Mouse (Mus musculus) small intestine, adult 2 months (tissue): ENCODE results near the gene Abhd17b. TPM values are rescaled to one million over a fixed set of nuclear protein-coding genes. Genes with fewer than 3 reads are reported as not detected.
"Not testable (repeated sequence)": the region's sequence is repeated elsewhere in the genome, so short reads cannot be mapped to it uniquely, and the experiment has no call there.

ENCODE experiments used
- H3K27ac ChIP-seq: fragments of 200-500 bp; 2 replicates; pipeline ENCODE4 v1.5.1; 2012; ENCODE audit warnings: low read depth, low read length, control low read depth, inconsistent platforms; ENCODE audit not compliant: insufficient read depth
- H3K27me3 ChIP-seq: fragments of 200-500 bp; 2 replicates; pipeline ENCODE4 v1.6.1; 2012; ENCODE audit warnings: mild to moderate bottlenecking, moderate library complexity, low read length, inconsistent platforms; ENCODE audit not compliant: control insufficient read depth, insufficient read depth
- H3K36me3 ChIP-seq: fragments of 200-500 bp; 2 replicates; pipeline ENCODE4 v1.6.1; 2012; ENCODE audit warnings: mild to moderate bottlenecking, low read length, control low read depth, inconsistent platforms; ENCODE audit not compliant: control insufficient read depth, insufficient read depth
- H3K4me1 ChIP-seq: fragments of 200-500 bp; 2 replicates; pipeline ENCODE4 v1.6.1; 2012; ENCODE audit warnings: low read length, inconsistent platforms, mixed read lengths; ENCODE audit not compliant: control insufficient read depth, insufficient read depth, insufficient read length
- H3K4me3 ChIP-seq: fragments of 200-500 bp; 2 replicates; pipeline ENCODE4 v1.5.1; 2012; ENCODE audit warnings: low read depth, mild to moderate bottlenecking, control low read depth, inconsistent platforms, low read length, moderate library complexity
- CTCF ChIP-seq: fragments of 200-500 bp; IDR thresholded peaks from 2 replicates; pipeline ENCODE4 v1.5.1; 2012; ENCODE audit warnings: low read depth, mild to moderate bottlenecking, control low read depth, inconsistent platforms, low read length, moderate library complexity, mixed read lengths; ENCODE audit not compliant: insufficient replicate concordance, insufficient read length; ENCODE audit errors: extremely low read depth
- POLR2A ChIP-seq: fragments of 200-500 bp; IDR thresholded peaks from 2 replicates; pipeline ENCODE4 v1.6.1; 2012; ENCODE audit warnings: low read depth, mild to moderate bottlenecking, control low read depth, inconsistent platforms, low read length, moderate library complexity
- WGBS: fragments of 180-500 bp; shearing (Covaris S2); methylation state at CpG from one replicate; pipeline ENCODE4 v1.1.7; 2018; 5-methylcytosine and 5-hydroxymethylcytosine counted together
- polyA plus RNA-seq: library from polyadenylated mRNA; depleted of rRNA; stranded (reverse); fragments of >200 nt; gene quantifications from 2 replicates; pipeline ENCODE4 v1.2.3, GENCODE M21; 2012

Gene Abhd17b
- polyA plus RNA-seq, 1 experiment = 15.2 TPM

GRCm38 (mm10) chr19:21715515-21715914 lies 62.5 kb downstream of the Abhd17b start:
- H3K27me3 ChIP-seq = no peaks in the 10 kb centered on the region
- H3K4me1 ChIP-seq = no peaks in the 10 kb centered on the region; the same call in 1 of the 2 replicates
- no peak for TF ChIP-seq POLR2A
- no peak for TF ChIP-seq CTCF
- no peaks in the 10 kb centered on the region for H3K36me3 ChIP-seq
- 87% methylated on average over 9 of the region's 9 CpGs for WGBS
- H3K27ac ChIP-seq = no peak overlapping the region
- H3K4me3 ChIP-seq = no peak overlapping the region

- WGBS = 80% methylated on average over 3 of the region's 3 CpGs
- Histone ChIP-seq H3K4me1 (no peaks in the 10 kb centered on the region; the same call in 1 of the 2 replicates), H3K4me3 (no peak overlapping the region), H3K27ac (no peak overlapping the region), H3K36me3 (no peaks in the 10 kb centered on the region), H3K27me3 (no peaks in the 10 kb centered on the region)
- TF ChIP-seq POLR2A = no peak
- TF ChIP-seq CTCF = no peak
These were observed 63.5 kb downstream of the Abhd17b start for GRCm38 (mm10) chr19:21716456-21716855.

GRCm38 (mm10) chr19:21719206-21719605 lies 66.2 kb downstream of the Abhd17b start:
- no peaks in the 10 kb centered on the region for H3K27me3 ChIP-seq
- H3K36me3 ChIP-seq = no peaks in the 10 kb centered on the region
- no peak overlapping the region for H3K4me3 ChIP-seq
- no peak overlapping the region for H3K27ac ChIP-seq
- no peak for TF ChIP-seq CTCF
- TF ChIP-seq POLR2A = no peak
- no peaks in the 10 kb centered on the region for H3K4me1 ChIP-seq
- 59% methylated on average over 3 of the region's 3 CpGs for WGBS

GRCm38 (mm10) chr19:21720950-21721349 lies 68.0 kb downstream of the Abhd17b start:
- no peak overlapping the region for H3K4me3 ChIP-seq
- no peaks in the 10 kb centered on the region for H3K36me3 ChIP-seq
- WGBS = 89% methylated on average over 5 of the region's 5 CpGs
- no peak overlapping the region for H3K27ac ChIP-seq
- TF ChIP-seq POLR2A (no peak), CTCF (no peak)
- H3K4me1 ChIP-seq = no peaks in the 10 kb centered on the region
- no peaks in the 10 kb centered on the region for H3K27me3 ChIP-seq

GRCm38 (mm10) chr19:21723280-21723679 lies 70.3 kb downstream of the Abhd17b start:
- H3K36me3 ChIP-seq, H3K27me3 ChIP-seq, H3K4me1 ChIP-seq, H3K27ac ChIP-seq, H3K4me3 ChIP-seq: not testable (repeated sequence)
- 95% methylated on average over 20 of the region's 20 CpGs for WGBS

GRCm38 (mm10) chr19:21723911-21724655 lies 71.1 kb downstream of the Abhd17b start:
- H3K27ac ChIP-seq = no peak overlapping the region
- no peak overlapping the region for H3K4me3 ChIP-seq
- no peaks in the 10 kb centered on the region for H3K36me3 ChIP-seq
- H3K27me3 ChIP-seq = no peaks in the 10 kb centered on the region
- WGBS = 86% methylated on average over 8 of the region's 8 CpGs
- no peak for TF ChIP-seq POLR2A
- TF ChIP-seq CTCF = no peak
- no peaks in the 10 kb centered on the region for H3K4me1 ChIP-seq

GRCm38 (mm10) chr19:21725168-21725567 lies 72.2 kb downstream of the Abhd17b start:
- no peak overlapping the region for H3K4me3 ChIP-seq
- H3K4me1 ChIP-seq = no peaks in the 10 kb centered on the region
- WGBS = 88% methylated on average over 1 of the region's 1 CpGs
- H3K36me3 ChIP-seq = no peaks in the 10 kb centered on the region
- TF ChIP-seq POLR2A (no peak), CTCF (no peak)
- no peaks in the 10 kb centered on the region for H3K27me3 ChIP-seq
- no peak overlapping the region for H3K27ac ChIP-seq
